In the genomic region with DNA sequence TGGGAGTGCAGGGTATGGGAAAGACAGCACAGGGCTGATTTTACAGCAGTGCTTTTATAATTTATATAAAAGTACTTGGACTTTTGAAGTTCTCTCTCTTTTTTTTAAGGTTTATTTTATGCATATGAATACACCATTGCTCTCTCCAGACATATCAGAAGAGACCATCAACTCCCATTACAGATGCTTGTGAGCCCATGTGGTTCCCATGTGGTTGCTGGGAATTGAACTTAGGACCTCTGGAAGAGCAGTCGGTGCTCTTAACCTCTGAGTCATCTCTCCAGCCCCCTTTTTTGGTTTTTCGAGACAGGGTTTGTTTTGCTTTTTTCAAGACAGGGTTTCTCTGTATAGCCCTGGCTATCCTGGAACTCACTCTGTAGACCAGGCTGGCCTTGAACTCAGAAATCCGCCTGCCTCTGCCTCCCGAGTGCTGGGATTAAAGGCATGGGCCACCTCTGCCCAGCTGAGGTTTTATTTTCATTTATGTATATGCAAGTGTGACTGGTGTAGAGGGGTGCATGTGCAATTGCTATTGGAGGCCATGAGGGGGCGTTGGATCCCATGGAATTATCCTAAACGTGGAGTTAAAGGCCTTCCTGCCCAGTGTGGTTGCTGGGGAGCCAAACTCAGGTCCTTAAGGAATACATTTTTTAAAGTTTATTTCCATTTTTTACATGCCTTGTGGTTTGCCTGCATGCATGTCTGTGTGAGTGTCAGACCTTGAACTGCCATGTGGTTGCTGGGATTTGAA, we compare ENCODE assay signal across 8 mouse cellular contexts. TPM values are rescaled to one million over a fixed set of nuclear protein-coding genes. Genes with fewer than 3 reads are reported as not detected.
DNase-seq lines count a peak whose midpoint lies in the region; ATAC-seq and TF ChIP-seq lines count a peak whose summit lies in the region.

No protein-coding gene starts in this region.

- no peak for DNase-seq in neural tube, embryonic 11.5 days (ENCODE audit: low spot score)
- DNase-seq in neural tube, embryonic 10.5 days (ENCODE audit: extremely low spot score, low spot score): no peak
- DNase-seq in liver, adult 2 months (ENCODE audit: extremely low read depth, low read depth, low spot score): no peak
- DNase-seq in layer of hippocampus, adult 9-10 months (ENCODE audit: low spot score): no peak
- DNase-seq in thymus, postnatal 14 days: no peak
- DNase-seq in testis, postnatal 10 days (ENCODE audit: low spot score): no peak

- TF ChIP-seq CTCF in liver, adult 2 months (IDR thresholded peaks at IDR 0.05; ENCODE audit: low read depth, low read length): peak; percentile 57; the same call in 1 of the 2 replicates

- H3K4me1 ChIP-seq in neural tube, embryonic 11.5 days (ENCODE audit: control insufficient read depth, insufficient read depth, low read length): peaks cover 7% of the 10 kb centered on the region; the same call in 1 of the 2 replicates
- peaks cover 24% of the 10 kb centered on the region for H3K4me1 ChIP-seq in embryonic facial prominence, embryonic 15.5 days
- peaks cover 4% of the 10 kb centered on the region; the same call in 1 of the 2 replicates for H3K4me1 ChIP-seq in liver, adult 2 months (ENCODE audit: control insufficient read depth, insufficient read depth, low read length)
- peaks cover 11% of the 10 kb centered on the region; the same call in 1 of the 2 replicates for H3K4me1 ChIP-seq in stomach, embryonic 16.5 days (ENCODE audit: control insufficient read depth, insufficient read depth, low read length)

- 69% methylated on average over 6 of the region's 6 CpGs for WGBS in neural tube, embryonic 11.5 days
- WGBS in embryonic facial prominence, embryonic 15.5 days: 64% methylated on average over 6 of the region's 6 CpGs
- 44% methylated on average over 6 of the region's 6 CpGs for WGBS in liver, adult 2 months
- WGBS in stomach, embryonic 16.5 days: 61% methylated on average over 6 of the region's 6 CpGs

- H3K4me2 ChIP-seq in neural tube, embryonic 11.5 days (ENCODE audit: low read depth): peak overlapping the region; percentile 96
- H3K4me2 ChIP-seq in embryonic facial prominence, embryonic 15.5 days (replicated peaks): peak overlapping the region; percentile 75
- H3K4me2 ChIP-seq in stomach, embryonic 16.5 days (ENCODE audit: low read depth, low read length): peak overlapping the region; percentile 92

- H3K79me2 ChIP-seq in liver, adult 2 months (ENCODE audit: control insufficient read depth, insufficient read depth, low read length): 0 out of 2 replicates have a peak, but pooled peaks cover 6% of the 10 kb centered on the region

- H3K27ac ChIP-seq in neural tube, embryonic 11.5 days (ENCODE audit: low read depth, low read length): no peak overlapping the region
- H3K27ac ChIP-seq in embryonic facial prominence, embryonic 15.5 days (replicated peaks): no peak overlapping the region
- no peak overlapping the region for H3K27ac ChIP-seq in liver, adult 2 months (replicated peaks; ENCODE audit: insufficient read depth, low read depth, low read length)
- no peak overlapping the region for H3K27ac ChIP-seq in stomach, embryonic 16.5 days (ENCODE audit: low read length)

- no peak for ATAC-seq in neural tube, embryonic 11.5 days (ENCODE audit: insufficient read depth, low FRiP score, low TSS enrichment)
- no peak for ATAC-seq in embryonic facial prominence, embryonic 15.5 days (ENCODE audit: insufficient number of reproducible peaks, low FRiP score, low TSS enrichment, low read depth)
- ATAC-seq in stomach, embryonic 16.5 days (ENCODE audit: insufficient read depth, low FRiP score): no peak

- H3K36me3 ChIP-seq in neural tube, embryonic 11.5 days (ENCODE audit: control insufficient read depth, insufficient read depth, low read length): peaks cover 13% of the 10 kb centered on the region; the same call in 1 of the 2 replicates
- peaks cover 47% of the 10 kb centered on the region for H3K36me3 ChIP-seq in embryonic facial prominence, embryonic 15.5 days
- no peaks in the 10 kb centered on the region for H3K36me3 ChIP-seq in liver, adult 2 months (ENCODE audit: control insufficient read depth, insufficient read depth, low read length)
- peaks cover 4% of the 10 kb centered on the region; the same call in 1 of the 2 replicates for H3K36me3 ChIP-seq in stomach, embryonic 16.5 days (ENCODE audit: control insufficient read depth, insufficient read depth, low read length)

- H3K9me3 ChIP-seq in neural tube, embryonic 11.5 days (ENCODE audit: control insufficient read depth, low read length): no peaks in the 10 kb centered on the region
- no peaks in the 10 kb centered on the region for H3K9me3 ChIP-seq in embryonic facial prominence, embryonic 15.5 days (replicated peaks)
- H3K9me3 ChIP-seq in stomach, embryonic 16.5 days (replicated peaks; ENCODE audit: control insufficient read depth, low read length): no peaks in the 10 kb centered on the region

- no peak for TF ChIP-seq POLR2A in liver, adult 2 months (IDR thresholded peaks at IDR 0.05; ENCODE audit: extremely low read depth, insufficient read depth, low read length)

- no peaks in the 10 kb centered on the region for H3K27me3 ChIP-seq in neural tube, embryonic 11.5 days (ENCODE audit: control insufficient read depth, insufficient read depth, low read length)
- no peaks in the 10 kb centered on the region for H3K27me3 ChIP-seq in embryonic facial prominence, embryonic 15.5 days
- no peaks in the 10 kb centered on the region for H3K27me3 ChIP-seq in liver, adult 2 months (ENCODE audit: control insufficient read depth, insufficient read depth, low read length)
- no peaks in the 10 kb centered on the region for H3K27me3 ChIP-seq in stomach, embryonic 16.5 days (ENCODE audit: control insufficient read depth, insufficient read depth, low read length)

- H3K9ac ChIP-seq in neural tube, embryonic 11.5 days (ENCODE audit: low read length): peak overlapping the region; percentile 86; the same call in 1 of the 2 replicates
- peak overlapping the region; percentile 96 for H3K9ac ChIP-seq in embryonic facial prominence, embryonic 15.5 days
- peak overlapping the region; percentile 88 for H3K9ac ChIP-seq in liver, adult 2 months (ENCODE audit: low read depth, low read length)
- H3K9ac ChIP-seq in stomach, embryonic 16.5 days (ENCODE audit: low read length): peak overlapping the region; percentile 99

- peak overlapping the region; percentile 76 for H3K4me3 ChIP-seq in neural tube, embryonic 11.5 days (ENCODE audit: low read depth, low read length)
- peak overlapping the region; percentile 95 for H3K4me3 ChIP-seq in embryonic facial prominence, embryonic 15.5 days (replicated peaks)
- H3K4me3 ChIP-seq in liver, adult 2 months (ENCODE audit: insufficient read depth, low read depth, low read length): no peak overlapping the region
- H3K4me3 ChIP-seq in stomach, embryonic 16.5 days (replicated peaks; ENCODE audit: low read length): peak overlapping the region; percentile 98

RNA-seq across cellular contexts. Expression of a gene that starts 1.1 kb away (rescaled TPM):
- polyA plus RNA-seq in neural tube, embryonic 11.5 days (2014; fragmentation: Nextera tagmentation; extraction: Ambion mirVana): 26.4 and 29.0 TPM in 2 replicates
- 32.4 and 38.5 TPM in 2 replicates for polyA plus RNA-seq in embryonic facial prominence, embryonic 15.5 days (2015; fragmentation: Nextera tagmentation; extraction: Ambion mirVana)
- total RNA-seq in liver, adult 2 months (2014; rRNA removed): 4.6 and 5.7 TPM in 2 replicates
- 5.8 and 8.7 TPM in 2 replicates for polyA plus RNA-seq in liver, adult 2 months (2012; rRNA removed)
- 28.9 and 33.7 TPM in 2 replicates for polyA plus RNA-seq in stomach, embryonic 16.5 days (2015; fragmentation: Nextera tagmentation; extraction: Ambion mirVana)

RNA-seq across cellular contexts. Expression of a gene that starts 1.2 kb away (rescaled TPM):
- 12.0 and 14.4 TPM in 2 replicates for polyA plus RNA-seq in neural tube, embryonic 11.5 days (2014; fragmentation: Nextera tagmentation; extraction: Ambion mirVana)
- polyA plus RNA-seq in embryonic facial prominence, embryonic 15.5 days (2015; fragmentation: Nextera tagmentation; extraction: Ambion mirVana): 14.0 and 15.5 TPM in 2 replicates
- 20.7 and 28.9 TPM in 2 replicates for total RNA-seq in liver, adult 2 months (2014; rRNA removed)
- polyA plus RNA-seq in liver, adult 2 months (2012; rRNA removed): 29.2 and 32.6 TPM in 2 replicates
- polyA plus RNA-seq in stomach, embryonic 16.5 days (2015; fragmentation: Nextera tagmentation; extraction: Ambion mirVana): 14.0 TPM in 2 replicates

RNA-seq across cellular contexts. Expression of a gene that starts 5.7 kb away (rescaled TPM):
- 0.65 TPM in 1 of 2 replicates, not detected in the other for polyA plus RNA-seq in neural tube, embryonic 11.5 days (2014; fragmentation: Nextera tagmentation; extraction: Ambion mirVana)
- polyA plus RNA-seq in embryonic facial prominence, embryonic 15.5 days (2015; fragmentation: Nextera tagmentation; extraction: Ambion mirVana): 0.26 and 0.31 TPM in 2 replicates
- total RNA-seq in liver, adult 2 months (2014; rRNA removed): 0.46 and 0.81 TPM in 2 replicates
- 0.98 and 1.8 TPM in 2 replicates for polyA plus RNA-seq in liver, adult 2 months (2012; rRNA removed)
- polyA plus RNA-seq in stomach, embryonic 16.5 days (2015; fragmentation: Nextera tagmentation; extraction: Ambion mirVana): 0.30 and 0.57 TPM in 2 replicates

RNA-seq across cellular contexts. Expression of a gene that starts 8.4 kb away (rescaled TPM):
- polyA plus RNA-seq in neural tube, embryonic 11.5 days (2014; fragmentation: Nextera tagmentation; extraction: Ambion mirVana): 61.2 and 65.7 TPM in 2 replicates
- 57.1 and 57.8 TPM in 2 replicates for polyA plus RNA-seq in embryonic facial prominence, embryonic 15.5 days (2015; fragmentation: Nextera tagmentation; extraction: Ambion mirVana)
- 9.5 and 9.6 TPM in 2 replicates for total RNA-seq in liver, adult 2 months (2014; rRNA removed)
- polyA plus RNA-seq in liver, adult 2 months (2012; rRNA removed): 12.2 and 14.8 TPM in 2 replicates
- 35.6 and 38.1 TPM in 2 replicates for polyA plus RNA-seq in stomach, embryonic 16.5 days (2015; fragmentation: Nextera tagmentation; extraction: Ambion mirVana)

RNA-seq across cellular contexts. Expression of a gene that starts 16.6 kb away (rescaled TPM):
- polyA plus RNA-seq in neural tube, embryonic 11.5 days (2014; fragmentation: Nextera tagmentation; extraction: Ambion mirVana): not detected in 2 replicates
- 1.9 and 2.1 TPM in 2 replicates for polyA plus RNA-seq in embryonic facial prominence, embryonic 15.5 days (2015; fragmentation: Nextera tagmentation; extraction: Ambion mirVana)
- not detected in 2 replicates for total RNA-seq in liver, adult 2 months (2014; rRNA removed)
- 0.05 TPM in 2 replicates for polyA plus RNA-seq in liver, adult 2 months (2012; rRNA removed)
- not detected in 2 replicates for polyA plus RNA-seq in stomach, embryonic 16.5 days (2015; fragmentation: Nextera tagmentation; extraction: Ambion mirVana)
